Mouse (Mus musculus) ZHBTc4 (cell line): Measurements from ENCODE around the gene Plcg2.
A peak's percentile ranks its signal among the peaks of the same experiment; 100 is the strongest.

Source experiments
- DNase-seq: peaks from one replicate; pipeline ENCODE4 v3.0.0-alpha.2; 2011; ENCODE audit warnings: low read depth, low spot score

Plcg2 gene

DNA sequence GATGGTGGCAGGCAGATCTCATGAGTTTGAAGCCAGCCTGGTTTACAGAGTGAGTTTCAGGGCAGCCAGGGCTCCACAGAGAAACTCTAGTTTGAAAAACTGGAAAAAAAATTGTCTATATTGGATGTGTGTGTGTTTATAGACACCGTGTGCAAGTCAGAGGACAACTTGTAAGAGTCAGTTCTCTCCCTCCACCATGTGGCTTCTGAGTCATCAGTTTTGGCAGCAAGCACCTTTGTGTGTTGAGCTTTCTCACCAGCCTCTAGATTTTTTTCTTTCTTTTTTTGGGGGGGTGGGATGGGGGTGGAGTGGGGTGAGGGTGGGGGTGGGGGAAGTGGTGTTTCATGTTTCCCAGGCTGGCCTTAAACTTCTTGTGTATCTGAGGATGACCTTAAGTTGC lies 12.8 kb upstream of the Plcg2 start:
- no peak for DNase-seq

DNA sequence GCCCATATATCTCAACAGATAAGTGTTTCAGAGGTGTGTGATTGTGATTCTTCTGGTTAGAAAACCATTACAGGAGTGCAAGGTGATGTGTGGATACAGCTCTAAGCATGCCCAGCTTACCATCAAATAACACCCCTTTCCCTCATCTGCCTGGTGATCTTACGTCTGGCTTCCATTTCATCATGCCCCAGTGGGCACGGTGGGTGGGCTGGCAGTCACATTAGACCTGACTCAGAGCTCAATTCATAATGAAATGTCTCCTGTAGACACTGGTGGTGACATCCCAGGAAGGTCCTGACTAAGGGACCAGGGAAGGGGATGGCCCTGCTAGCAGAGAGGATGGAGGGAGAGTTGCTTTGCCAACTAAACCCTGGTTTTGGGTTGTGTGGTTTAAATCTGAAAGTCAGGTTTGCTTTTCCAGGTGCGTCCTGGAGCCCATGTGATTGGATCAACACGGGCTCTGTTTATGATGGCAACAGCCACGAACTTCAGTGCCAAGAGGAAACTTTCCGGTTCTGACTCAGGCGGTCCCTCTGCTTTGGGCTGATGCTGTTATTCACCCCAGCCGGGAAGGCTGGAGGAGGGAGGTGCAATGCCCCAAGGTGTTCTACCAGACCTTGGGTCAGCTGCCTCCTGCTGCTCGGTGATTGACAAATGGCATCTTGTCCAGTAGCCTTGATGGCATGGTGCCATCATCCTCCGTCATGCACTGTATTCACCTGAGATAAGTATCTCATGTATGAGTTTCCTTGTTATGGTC lies 9.7 kb upstream of the Plcg2 start:
- DNase-seq = no peak

DNA sequence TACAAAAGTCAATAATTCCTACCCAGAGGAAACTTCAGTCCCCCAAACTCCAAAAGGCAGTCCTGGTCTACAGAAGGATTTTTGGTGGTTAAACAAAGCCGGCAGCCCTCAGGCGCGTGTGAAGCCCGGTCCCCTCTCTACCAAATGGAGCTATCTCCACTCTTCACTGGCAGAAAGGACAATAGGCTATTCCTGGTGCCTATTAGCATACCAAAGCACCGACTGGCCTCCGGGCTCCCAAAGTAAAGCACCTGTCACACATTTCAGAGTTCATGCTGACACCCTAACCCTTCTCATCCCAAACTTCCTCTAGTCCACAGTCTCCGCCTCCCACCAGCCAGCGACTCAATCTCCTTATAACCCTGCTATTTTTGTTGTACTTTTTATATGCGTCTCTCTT lies 4.5 kb upstream of the Plcg2 start:
- DNase-seq = peak; percentile 89

DNA sequence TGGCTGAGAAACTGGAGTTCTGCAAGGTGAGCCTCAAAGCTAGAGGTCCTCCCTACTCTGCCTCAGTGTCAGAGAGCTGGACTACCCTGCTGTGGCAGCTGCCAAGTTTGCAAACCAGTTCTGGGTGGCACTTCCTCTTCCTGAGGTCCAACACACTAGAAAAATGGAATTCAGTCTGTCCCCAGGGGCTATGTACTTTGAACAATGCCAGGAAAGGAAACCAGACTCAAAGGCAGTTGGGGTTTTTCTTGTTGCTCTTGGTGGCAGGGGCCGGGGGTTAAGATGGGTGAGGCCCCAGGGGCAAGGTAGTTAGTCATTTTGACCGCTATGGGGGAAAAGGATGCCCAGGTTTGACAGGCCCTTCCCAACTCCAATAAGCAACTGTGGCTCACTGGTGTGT lies 3.2 kb upstream of the Plcg2 start:
- no peak for DNase-seq

DNA sequence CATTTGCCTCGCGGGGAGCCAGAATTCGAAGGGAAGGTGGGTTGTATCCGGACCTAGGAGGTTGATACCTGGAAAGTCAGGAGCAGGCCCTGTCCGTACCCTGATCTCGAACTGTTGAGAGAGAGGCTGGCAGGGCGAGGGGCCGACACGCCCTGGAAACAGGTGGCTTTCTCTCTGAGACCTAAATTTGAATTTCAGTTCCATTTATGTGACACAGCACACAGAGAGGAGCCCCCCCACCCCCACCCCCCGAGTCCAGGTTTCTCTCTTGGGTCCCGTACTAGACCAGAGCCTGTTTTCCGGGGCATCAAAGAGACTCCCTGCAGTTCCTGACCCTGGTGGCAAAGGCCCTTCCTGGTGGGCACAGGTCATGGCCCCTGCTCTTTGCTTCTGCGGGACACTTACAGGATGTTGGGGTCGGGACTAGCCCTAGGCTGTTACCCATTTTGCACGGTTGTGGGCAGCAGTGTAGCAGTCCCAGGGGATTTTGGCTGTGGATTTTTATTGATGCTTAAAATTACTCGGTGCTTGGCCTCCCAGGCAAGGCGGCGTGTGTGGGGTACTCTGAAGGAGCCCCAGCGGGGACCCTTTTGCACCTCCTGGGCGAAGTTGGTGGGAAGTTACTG lies 937 bp downstream of the Plcg2 start:
- DNase-seq = no peak

DNA sequence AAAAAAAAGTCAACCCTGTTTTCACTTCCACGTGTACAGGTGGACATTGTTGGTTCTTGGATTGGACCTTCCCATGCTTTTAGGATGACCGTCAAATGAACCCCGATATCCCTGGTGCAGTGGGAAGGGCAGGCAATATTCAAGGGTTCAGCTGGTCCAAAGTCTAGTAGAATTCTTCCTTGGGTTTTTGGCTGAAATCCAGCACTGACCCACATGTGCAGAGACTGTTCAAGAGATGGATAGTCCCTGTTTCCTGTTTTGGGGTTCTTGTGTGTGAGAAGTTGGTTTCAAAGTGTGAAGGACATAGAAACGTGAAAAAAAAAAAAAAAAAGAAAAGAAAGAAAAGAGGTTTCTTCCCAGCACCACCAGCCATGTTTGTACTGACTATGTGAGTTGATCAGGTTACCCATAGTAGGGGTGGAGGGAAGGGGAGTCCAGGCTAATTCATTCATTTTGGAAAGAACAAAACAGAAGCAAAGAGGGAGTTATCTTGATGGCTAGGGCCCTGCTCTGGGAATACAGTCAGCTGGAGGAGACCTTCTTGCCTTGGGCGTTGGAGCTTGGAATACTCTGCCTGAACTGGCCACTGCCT lies 2.2 kb downstream of the Plcg2 start:
- no peak for DNase-seq

DNA sequence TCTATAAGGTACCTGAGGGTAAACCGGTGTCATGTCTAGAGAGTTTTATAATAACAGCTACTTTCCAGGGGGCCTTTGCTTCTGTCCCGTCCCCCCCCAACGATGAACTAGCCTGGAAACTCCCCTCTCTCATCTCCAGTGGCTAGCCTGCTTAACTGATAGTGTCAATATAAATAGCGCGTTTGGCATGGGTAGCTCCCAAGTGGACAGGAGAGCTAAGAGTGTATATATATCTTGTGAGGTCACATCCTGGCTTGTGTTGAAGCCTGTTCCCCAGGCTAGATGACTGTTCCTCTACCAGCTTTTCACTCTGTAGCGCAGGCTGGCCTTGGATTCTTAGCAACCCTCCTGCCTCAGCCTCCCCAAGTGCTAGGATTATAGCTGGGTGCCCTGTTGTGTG lies 3.2 kb downstream of the Plcg2 start:
- no peak for DNase-seq

DNA sequence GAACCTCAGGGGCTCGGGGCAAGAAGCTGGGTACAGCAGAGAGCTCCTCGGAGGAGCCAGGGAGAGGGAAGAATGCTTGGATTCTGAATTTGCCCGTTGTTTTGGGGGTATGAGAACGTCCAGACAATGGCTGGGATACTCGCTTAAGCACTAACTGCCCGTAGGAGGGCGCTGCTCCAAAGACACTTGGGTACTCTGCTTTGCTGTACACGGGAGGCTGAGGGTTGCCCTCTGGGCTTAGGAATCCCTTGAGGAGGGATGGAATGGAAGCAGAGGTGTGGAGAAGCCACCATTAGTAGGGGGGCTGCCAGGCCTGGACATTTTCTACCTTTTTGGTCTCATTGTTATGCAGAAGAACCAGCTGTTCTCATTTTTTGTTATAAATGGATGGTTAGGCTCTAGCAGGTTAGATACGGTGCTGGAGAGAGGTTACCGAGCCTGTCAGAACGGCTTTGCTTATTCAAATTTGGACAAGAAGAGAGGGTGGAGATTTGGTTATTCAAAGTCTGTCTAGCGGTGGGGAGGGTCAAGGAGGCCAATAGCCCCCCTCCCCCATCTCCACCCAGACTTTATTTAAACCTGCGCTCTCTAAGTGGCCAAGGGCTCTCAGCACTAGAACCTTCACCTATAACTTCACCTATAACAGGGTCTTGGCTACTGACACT lies 5.4 kb downstream of the Plcg2 start:
- peak; percentile 71 for DNase-seq

DNA sequence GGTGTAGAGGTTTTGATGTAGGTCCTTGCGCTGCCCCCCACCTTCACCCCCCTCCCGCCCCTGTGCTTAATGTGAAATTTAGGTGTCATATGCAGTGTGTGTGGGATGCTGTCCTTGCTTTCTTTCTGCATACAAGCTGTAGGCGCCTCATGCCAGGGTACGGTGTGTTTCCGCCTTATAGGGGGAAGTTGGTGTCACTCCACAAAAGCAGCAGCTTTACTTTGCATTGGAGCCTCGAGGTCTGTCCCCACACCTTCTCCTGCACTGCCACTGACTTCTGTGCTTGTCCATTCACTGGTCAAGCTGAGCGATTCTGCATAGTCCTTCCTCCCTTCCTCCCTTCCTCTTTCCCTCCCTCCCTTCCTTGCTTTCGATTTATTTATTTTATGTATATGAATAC lies 9.6 kb downstream of the Plcg2 start:
- no peak for DNase-seq

DNA sequence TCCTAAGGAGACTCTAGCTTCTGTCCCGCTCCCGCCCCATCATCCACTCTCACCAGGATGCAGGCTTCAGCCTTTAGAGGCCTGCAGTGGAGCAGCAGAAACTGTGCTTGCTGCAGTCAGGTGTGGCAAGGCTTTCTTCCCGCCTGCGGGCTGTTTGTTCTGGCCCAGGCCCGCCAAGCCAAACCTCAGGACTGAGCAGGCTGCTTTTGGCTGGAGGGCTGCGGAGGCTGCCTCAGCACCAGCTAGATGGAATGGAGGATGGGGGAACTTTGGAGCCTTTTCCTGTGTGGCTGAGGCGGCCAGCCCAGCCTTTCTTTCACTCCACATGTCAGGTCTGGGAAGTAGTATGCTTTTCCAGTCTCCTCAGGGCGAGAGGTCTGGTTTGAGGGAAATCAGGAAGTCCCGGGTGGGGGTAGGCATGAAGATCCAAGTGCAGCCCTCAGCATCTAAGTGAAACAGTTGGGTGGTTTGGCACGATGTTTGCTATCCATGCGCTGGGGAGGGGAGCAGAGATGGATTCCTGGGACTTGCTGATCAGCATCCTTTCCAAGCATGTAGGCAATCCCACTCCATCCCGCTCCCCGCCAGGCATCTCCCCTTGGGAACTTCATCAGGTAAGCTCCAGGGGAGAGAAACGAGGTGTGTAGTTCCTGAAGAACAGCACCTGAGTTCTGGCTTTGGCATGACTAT lies 18.9 kb downstream of the Plcg2 start:
- DNase-seq = peak; percentile 36

DNA sequence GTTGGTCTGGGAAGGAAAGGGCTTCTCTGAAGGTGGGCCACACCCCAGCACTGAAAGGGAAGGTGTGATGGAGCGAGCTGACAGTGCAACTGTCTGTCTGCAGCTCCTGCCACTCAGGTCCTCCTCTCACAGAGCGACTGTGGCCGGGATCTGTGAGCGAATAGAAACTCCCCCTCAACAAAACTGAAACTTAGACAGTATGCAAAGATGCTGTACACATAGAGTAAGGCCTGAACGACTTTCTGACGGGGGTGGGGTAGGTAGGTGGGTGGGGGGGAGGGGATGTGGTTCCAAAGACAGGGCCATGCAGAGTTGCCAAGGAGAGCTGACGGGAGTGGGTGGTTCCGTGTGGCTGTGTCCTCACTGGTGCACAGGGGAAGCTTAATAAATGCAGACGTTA lies 19.8 kb downstream of the Plcg2 start:
- peak; percentile 13 for DNase-seq

DNA sequence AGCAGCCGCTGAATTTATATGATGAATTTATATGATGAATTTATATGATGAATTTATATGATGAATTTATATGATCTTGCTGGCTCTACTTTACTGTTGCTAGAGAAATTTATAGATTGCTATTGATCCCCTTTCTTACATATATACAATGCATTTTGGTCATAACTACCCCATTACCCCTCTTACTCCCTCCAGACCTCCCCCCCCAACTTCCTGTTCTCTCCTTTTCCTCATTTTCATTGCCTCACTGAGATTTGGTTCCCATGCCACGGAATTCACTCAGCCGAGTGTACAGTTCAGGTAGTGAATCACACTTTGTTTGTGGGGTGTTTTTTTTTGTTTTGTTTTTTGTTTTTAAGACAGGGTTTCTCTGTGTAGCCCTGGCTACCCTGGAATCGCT lies 20.8 kb downstream of the Plcg2 start:
- no peak for DNase-seq

DNA sequence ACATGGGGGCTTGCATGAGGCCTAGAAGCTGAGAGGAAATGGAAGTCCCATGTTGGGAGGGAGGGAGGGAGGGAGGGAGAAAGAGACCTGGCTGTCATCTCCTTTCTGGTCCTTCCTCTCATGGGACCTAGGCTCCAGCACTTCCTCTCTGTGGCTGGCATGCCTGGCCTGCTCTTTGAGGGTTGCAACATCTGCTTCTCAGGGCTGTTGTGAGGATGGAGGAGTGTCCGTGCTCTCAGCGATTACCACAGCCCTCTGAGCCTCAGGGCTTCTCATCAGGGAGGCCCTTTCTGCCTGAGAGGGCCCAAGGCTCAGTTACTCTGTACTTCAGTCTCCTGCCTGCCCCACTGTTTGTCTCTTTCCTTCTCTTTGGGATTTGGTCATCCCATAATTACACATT lies 28.1 kb downstream of the Plcg2 start:
- no peak for DNase-seq

DNA sequence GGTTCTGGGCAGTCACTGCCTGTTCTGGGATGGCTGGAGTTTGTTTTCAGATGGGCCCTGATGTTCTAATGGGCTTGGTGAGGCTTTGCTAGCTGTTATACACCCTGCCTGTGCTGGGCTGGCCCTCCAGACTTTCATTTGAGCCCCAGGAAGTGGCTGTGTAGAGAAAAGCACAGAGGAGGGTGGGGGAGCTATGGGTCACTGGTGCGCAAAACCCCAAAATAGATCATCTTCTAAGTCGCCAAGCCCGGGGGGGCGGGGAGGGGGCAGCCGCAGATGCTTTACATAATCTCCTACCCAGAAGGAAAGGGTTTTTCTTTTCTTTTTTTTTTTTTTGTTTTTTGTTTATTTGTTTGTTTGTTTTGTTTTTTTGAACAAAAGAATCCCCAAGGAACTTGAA lies 29.9 kb downstream of the Plcg2 start:
- no peak for DNase-seq

DNA sequence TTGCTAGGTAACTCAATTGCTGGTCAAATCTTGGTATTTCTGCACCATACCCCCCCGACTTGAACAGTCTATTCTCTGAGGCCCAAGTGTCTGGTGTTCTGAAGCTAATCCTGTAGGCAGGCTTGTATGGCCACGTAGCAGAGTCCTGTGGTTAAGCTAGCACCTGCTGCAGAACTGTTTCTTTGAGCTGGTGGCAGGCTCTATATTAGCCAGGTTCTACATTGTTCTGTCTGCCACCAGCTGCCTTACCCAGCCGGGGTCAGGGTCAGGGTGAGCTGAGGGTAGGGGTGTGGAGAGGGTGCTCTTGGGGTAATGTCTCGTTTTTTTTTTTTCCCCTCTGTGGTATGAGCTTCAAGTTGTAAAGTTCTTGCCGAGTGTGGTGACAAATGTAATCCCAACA lies 31.1 kb downstream of the Plcg2 start:
- no peak for DNase-seq

DNA sequence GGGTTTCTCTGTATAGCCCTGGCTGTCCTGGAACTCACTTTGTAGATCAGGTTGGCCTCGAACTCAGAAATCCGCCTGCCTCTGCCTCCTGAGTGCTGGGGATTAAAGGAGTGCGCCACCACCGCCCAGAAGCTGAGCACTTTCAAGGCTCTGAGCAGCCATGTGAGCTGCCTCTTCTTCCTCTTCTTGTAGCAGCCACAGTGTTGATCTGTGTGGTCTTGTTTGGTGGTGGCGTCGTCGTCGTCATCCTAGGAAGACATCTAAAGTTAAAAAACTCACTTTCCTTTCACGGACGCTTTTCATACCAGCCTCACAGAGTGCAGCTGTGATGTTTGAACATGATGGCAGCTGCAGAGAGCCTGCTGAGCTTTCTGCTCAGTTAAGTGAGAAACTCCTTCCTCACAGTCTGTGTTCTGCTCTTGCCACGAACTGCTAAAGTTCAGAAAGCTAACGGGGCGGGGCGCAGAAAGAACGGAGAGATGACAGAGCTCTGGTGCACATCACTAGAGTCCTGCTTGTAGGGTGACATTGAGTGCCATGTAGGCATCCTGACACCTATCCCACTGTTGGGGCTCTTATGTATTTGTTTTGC lies 34.4 kb downstream of the Plcg2 start:
- DNase-seq = no peak

DNA sequence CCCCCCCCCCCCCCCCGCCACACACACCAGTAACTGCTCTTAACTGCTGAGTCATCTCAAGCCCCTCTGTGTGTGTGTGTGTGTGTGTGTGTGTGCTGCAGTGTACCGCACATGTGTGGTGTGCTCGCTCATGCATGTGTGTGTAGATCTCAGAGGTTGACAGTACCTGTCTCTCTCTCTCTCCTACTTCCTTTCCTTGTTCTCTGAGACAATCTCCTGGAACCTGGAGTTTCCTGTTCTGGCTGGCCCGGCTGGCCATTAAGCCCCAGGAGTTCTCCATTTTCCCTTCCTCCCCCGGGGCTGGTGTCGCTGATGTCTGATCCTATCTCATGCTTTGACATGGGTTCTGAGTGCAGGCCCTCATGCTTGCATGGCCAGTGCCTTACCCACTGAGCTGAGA lies 38.8 kb downstream of the Plcg2 start:
- DNase-seq = no peak

DNA sequence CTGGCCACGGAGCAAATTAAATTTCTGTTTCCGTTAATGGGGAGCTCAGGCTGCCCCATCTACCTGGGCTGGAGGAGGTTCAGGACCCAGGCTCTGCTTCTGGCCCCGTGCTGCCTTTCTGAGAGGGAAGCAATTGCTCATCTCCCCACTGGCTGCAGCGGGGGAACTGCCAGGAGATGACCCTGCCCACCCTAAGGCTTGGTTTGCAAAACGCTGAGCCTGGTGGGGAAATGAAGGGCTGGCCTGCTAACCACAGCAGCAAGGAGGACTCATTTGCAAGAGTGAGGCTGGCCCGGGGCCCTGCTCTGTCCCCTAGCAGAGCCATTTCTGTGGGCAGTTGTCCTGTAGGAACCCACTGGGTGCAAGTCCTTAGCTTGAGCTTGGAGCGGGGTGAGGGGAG lies 39.7 kb downstream of the Plcg2 start:
- no peak for DNase-seq

DNA sequence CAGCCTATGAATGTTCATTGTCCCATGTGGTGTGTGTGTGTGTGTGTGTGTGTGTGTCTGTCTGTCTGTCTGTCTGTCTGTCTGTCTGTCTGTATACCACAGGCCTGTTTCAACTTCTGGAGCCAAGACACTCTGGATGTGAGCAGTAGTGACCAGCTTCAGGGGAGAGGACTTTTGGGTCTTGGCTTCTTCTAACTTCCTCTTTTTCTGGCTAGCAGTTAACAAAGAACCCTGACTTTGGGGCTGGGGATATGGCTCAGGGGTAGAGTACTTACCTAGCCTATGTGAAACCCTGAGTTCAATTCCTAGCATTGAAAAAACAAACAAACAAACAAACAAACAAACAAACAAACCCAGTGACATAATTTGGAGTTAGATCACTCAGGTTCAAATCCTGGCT lies 44.9 kb downstream of the Plcg2 start:
- no peak for DNase-seq

DNA sequence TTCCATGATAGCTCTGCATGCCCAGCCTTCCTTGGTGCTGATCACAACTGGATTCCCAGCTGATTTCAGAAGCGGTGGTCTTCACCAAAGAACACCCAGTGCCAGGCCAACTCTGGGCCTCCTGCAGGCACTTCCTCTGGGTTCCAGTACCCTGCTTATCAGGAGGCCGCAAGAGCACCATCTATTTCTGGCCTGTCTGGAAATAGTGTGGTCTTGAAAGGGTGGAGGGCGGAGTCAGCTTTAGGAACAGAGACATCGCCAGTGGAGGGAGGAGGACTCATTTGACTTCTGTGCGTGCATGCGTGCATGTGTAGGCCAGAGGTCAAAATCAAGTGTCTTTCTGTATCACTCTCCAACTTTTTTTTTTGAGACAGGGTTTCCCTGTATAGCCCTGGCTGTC lies 45.7 kb downstream of the Plcg2 start:
- DNase-seq = no peak

DNA sequence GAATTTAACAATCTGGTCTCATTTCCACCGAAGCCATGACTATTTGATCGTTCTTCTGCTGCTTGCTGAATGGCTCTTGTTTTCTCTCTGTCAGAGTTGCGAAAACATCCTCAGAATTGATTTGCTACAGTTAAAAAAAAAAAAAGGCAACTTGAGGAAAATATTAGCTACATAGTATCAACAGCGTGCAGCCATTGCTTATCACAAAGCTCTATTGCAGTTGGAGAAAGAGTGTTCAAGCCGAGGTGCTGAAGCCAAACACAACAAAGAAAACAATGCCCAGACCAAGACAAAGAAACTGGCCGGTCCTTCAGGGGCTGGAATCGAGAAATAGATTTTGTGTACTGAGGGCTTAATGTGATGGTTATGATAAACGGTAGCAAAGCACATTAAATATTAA lies 47.0 kb downstream of the Plcg2 start:
- no peak for DNase-seq

DNA sequence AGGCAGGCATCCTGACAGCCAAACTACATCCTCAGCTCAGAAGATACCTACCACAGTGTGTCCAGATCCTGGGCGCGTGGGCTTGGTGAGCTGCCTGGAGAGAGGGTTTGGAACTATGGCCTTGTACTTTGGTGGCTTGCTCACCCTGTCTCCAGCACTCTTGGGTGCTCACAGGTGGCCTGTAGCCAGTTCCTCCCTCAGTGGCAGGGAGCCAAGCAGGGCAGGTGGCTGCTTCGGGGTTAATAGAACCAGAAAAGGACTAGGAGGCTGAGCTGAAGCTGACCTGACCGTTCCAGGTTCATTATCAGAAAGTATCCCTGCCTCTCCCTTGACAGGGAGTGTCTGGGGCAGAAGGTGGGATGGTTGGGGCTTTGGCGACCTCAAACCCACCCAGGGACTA lies 48.3 kb downstream of the Plcg2 start:
- DNase-seq = no peak
